Mouse (Mus musculus): ENCODE data around the gene Slc2a9.

DNA sequence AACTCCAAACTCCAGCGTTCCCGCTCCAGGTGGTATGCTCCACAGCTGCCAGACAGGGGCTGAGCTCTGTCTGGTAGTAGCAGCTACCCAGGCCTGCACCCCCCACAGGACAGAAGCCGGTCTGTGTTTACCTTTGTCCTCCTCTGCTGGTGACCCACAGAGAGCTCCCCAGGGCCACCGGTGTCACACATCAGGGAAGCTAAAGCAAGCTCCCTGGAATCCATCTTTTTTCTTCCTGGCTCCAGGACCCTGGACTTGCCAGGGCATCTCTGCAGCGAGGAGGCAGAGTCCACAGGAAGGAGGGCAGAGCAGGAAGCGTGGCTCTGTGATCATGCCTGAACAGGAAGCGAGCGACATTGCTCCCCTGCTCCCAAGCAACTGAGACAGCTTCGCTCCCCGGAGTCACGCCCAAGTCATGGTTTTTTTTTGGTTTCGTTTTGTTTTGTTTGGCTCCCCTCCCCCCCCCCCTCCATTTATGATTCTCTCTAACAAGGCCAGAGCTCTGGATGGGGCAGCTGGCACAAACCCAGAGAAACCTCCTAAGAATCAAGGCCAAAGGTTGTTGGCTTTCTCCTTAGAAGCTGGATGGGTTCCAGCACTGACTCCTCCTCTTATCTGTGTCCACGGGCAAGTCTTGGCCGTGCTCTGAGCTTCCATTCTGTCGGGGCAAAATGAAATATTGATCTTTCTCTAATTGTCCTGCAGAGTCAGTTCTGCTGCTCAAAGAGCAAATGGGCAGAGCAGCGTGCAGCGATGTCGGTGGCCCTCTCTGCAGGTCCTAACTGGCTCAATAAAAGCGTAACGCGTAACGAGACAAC lies 22.8 kb downstream of the Slc2a9 start:
- TF ChIP-seq POLR2A (IDR thresholded peaks at IDR 0.05; ENCODE audit: insufficient read depth, low read depth, low read length) (peak; percentile 61), CTCF (IDR thresholded peaks at IDR 0.05) (0 out of 2 replicates have a peak, but pooled peaks have one; percentile 8), EP300 (IDR thresholded peaks at IDR 0.05; ENCODE audit: insufficient read depth, low read depth, low read length) (0 out of 2 replicates have a peak, but pooled peaks have one; percentile 30)

Data from heart, adult 2 months (tissue).